Mouse (Mus musculus) CH12.LX (cell line): Measurements from ENCODE around the gene Prl3d2.
"Not testable (repeated sequence)": the region's sequence is repeated elsewhere in the genome, so short reads cannot be mapped to it uniquely, and the experiment has no call there.

Source experiments
- CTCF ChIP-seq, 2 experiments: IDR thresholded peaks in 1 of 2; conservative IDR thresholded peaks in 1 of 2; 2 replicates each; pipeline ENCODE4 v1.5.1; 2011 to 2012; ENCODE audit warnings: low read depth in 2 of 2, low read length in 2 of 2, improper control_type of control experiment in 1 of 2, inconsistent platforms in 1 of 2, mild to moderate bottlenecking in 1 of 2, moderate library complexity in 1 of 2
- EP300 ChIP-seq: IDR thresholded peaks from 2 replicates; pipeline ENCODE4 v1.6.1; 2011; ENCODE audit warnings: low read length, improper control_type of control experiment
- MAX ChIP-seq: IDR thresholded peaks from 2 replicates; pipeline ENCODE4 v1.6.1; 2011; ENCODE audit warnings: low read length, improper control_type of control experiment
- MXI1 ChIP-seq: IDR thresholded peaks from 2 replicates; pipeline ENCODE4 v1.6.1; 2011; ENCODE audit warnings: mild to moderate bottlenecking, low read depth, low read length, improper control_type of control experiment
- POLR2A ChIP-seq: IDR thresholded peaks from 2 replicates; pipeline ENCODE4 v1.6.1; 2011; ENCODE audit warnings: low read depth, mild to moderate bottlenecking, improper control_type of control experiment, low read length
- SIN3A ChIP-seq: IDR thresholded peaks from 2 replicates; pipeline ENCODE4 v1.6.1; 2012; ENCODE audit warnings: low read length, improper control_type of control experiment, inconsistent platforms
- UBTF ChIP-seq: IDR thresholded peaks from 2 replicates; pipeline ENCODE4 v1.6.1; 2012; ENCODE audit warnings: low read depth, mild to moderate bottlenecking, inconsistent platforms, low read length, improper control_type of control experiment, moderate library complexity
- USF1 ChIP-seq: IDR thresholded peaks from 2 replicates; pipeline ENCODE4 v1.6.1; 2014; ENCODE audit warnings: low read depth, mild to moderate bottlenecking, inconsistent platforms, low read length, improper control_type of control experiment

DNA sequence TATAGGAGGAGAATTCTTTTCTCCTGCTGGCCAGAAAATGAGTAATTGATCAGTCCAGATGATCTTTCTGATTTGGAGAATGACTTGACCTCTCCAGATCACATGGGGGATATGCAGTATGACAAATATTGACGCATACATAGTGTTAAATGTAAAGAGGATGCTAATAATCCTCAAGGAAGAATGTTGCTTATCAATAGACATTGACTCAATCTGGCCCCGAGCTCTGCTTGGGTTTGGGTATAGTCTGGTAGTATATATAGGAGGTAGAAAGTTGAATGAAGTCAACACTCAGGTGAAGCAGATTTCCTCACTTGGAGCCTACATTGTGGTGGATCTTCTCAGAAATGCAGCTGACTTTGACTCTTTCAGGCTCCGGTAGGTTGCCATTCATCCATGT is 35.0 kb downstream of the Prl3d2 start, which contains the start of gene Prl3d3:
- not testable (repeated sequence) for TF ChIP-seq MAX; USF1; UBTF; SIN3A; POLR2A; EP300; CTCF (conservative IDR thresholded peaks at IDR 0.05 in 1 of 2, IDR thresholded peaks at IDR 0.05 in 1 of 2; ENCODE audit: low read depth in 2 of 2, low read length in 2 of 2); MXI1
